Mouse (Mus musculus): Measurements from ENCODE around the gene Ccdc102a.

GRCm38 (mm10) chr8:94914256-94914655 is 3.6 kb downstream of the Ccdc102a start:
- no peak for TF ChIP-seq CTCF (IDR thresholded peaks at IDR 0.05)
- TF ChIP-seq EP300 (IDR thresholded peaks at IDR 0.05): no peak
